Mouse (Mus musculus): ENCODE results near the gene Slc43a3.

GRCm38 (mm10) chr2:84936474-84937429 lies at the start of gene Slc43a3:
- TF ChIP-seq EP300 (IDR thresholded peaks at IDR 0.05; ENCODE audit: insufficient read depth, low read depth, low read length), result 0 out of 2 replicates have a peak, but pooled peaks have one; percentile 44
- peak; percentile 98 for TF ChIP-seq POLR2A (IDR thresholded peaks at IDR 0.05; ENCODE audit: insufficient read depth, low read depth, low read length)
- 0 out of 2 replicates have a peak, but pooled peaks have one; percentile 4 for TF ChIP-seq CTCF (IDR thresholded peaks at IDR 0.05)
